Mouse (Mus musculus): ENCODE measurements around the gene Styx.
"Not testable (repeated sequence)": the region's sequence is repeated elsewhere in the genome, so short reads cannot be mapped to it uniquely, and the experiment has no call there.

The Styx gene

GRCm38 (mm10) chr14:45364211-45365195, 13.6 kb downstream of the Styx start:
- peak; percentile 73 to 80 for DNase-seq

GRCm38 (mm10) chr14:45365196-45365587, 14.3 kb downstream of the Styx start:
- no peak for DNase-seq

- DNase-seq, result no peak
Measured at GRCm38 (mm10) chr14:45378771-45379170, 27.9 kb downstream of the Styx start.

- DNase-seq, result no peak
Measured at GRCm38 (mm10) chr14:45380756-45381155, 29.9 kb downstream of the Styx start.

- DNase-seq, result no peak
Measured at GRCm38 (mm10) chr14:45382912-45383311, 32.0 kb downstream of the Styx start.

GRCm38 (mm10) chr14:45385596-45385995, 34.7 kb downstream of the Styx start:
- no peak for DNase-seq

- DNase-seq, result no peak
Measured at GRCm38 (mm10) chr14:45387480-45387879, 36.6 kb downstream of the Styx start.

GRCm38 (mm10) chr14:45388345-45389181, 37.7 kb downstream of the Styx start:
- peak; percentile 96 to 99 for DNase-seq

GRCm38 (mm10) chr14:45389194-45389593, 38.3 kb downstream of the Styx start:
- no peak for DNase-seq

- no peak for DNase-seq
Measured at GRCm38 (mm10) chr14:45399836-45400235, 48.9 kb downstream of the Styx start.

GRCm38 (mm10) chr14:45403651-45404050, 52.8 kb downstream of the Styx start:
- DNase-seq, result no peak

- DNase-seq, result not testable (repeated sequence)
Measured at GRCm38 (mm10) chr14:45404813-45405212, 53.9 kb downstream of the Styx start, which contains the start of gene Gnpnat1. TSS of gene Gnpnat1 (minus strand) at chr14:45404913.

GRCm38 (mm10) chr14:45416265-45416664, 65.4 kb downstream of the Styx start:
- no peak for DNase-seq

- DNase-seq, result no peak
Measured at GRCm38 (mm10) chr14:45418553-45418952, 67.7 kb downstream of the Styx start.

- DNase-seq, result no peak
Measured at GRCm38 (mm10) chr14:45419323-45419722, 68.4 kb downstream of the Styx start.

- peak in 1 of 2 experiments; percentile 25 for DNase-seq
Measured at GRCm38 (mm10) chr14:45422371-45422770, 71.5 kb downstream of the Styx start.

- DNase-seq, result peak; percentile 16 to 52
Measured at GRCm38 (mm10) chr14:45423220-45423619, 72.3 kb downstream of the Styx start.

- no peak for DNase-seq
Measured at GRCm38 (mm10) chr14:45430066-45430842, 79.4 kb downstream of the Styx start.

- peak in 1 of 2 experiments; percentile 21 for DNase-seq
Measured at GRCm38 (mm10) chr14:45432003-45432402, 81.1 kb downstream of the Styx start.

GRCm38 (mm10) chr14:45434220-45434619, 83.3 kb downstream of the Styx start:
- no peak for DNase-seq

GRCm38 (mm10) chr14:45438250-45438930, 87.5 kb downstream of the Styx start:
- no peak for DNase-seq

GRCm38 (mm10) chr14:45438931-45439275, 88.0 kb downstream of the Styx start:
- DNase-seq, result no peak
